Mouse (Mus musculus) forebrain, postnatal 0 days (tissue): ENCODE results near the gene Cpa2. TPM values are rescaled to one million over a fixed set of nuclear protein-coding genes. Genes with fewer than 3 reads are reported as not detected.

Experiments used
- ATAC-seq: fragments of 200-750 bp; cut with Nextera tagmentation; 2 replicates; pipeline ENCODE4 v1.8.0; 2017; ENCODE audit warnings: mild to moderate bottlenecking, moderate library complexity
- DNase-seq: peaks from one replicate; pipeline ENCODE4 v3.0.0-alpha.2; 2015
- H3K27ac ChIP-seq: fragments of 300-500 bp; sonication (generic); 2 replicates; pipeline ENCODE4 v1.5.1; 2014; ENCODE audit warnings: low read depth, mild to moderate bottlenecking, antibody characterized with exemption, low read length, moderate library complexity, mixed read lengths
- H3K27me3 ChIP-seq: fragments of 300-500 bp; sonication (generic); 2 replicates; pipeline ENCODE4 v1.6.1; 2014; ENCODE audit warnings: mild to moderate bottlenecking, low read length, mixed read lengths; ENCODE audit not compliant: insufficient read depth
- H3K36me3 ChIP-seq: fragments of 300-500 bp; sonication (generic); 2 replicates; pipeline ENCODE4 v1.6.1; 2014; ENCODE audit warnings: mild to moderate bottlenecking, moderate library complexity; ENCODE audit not compliant: insufficient read depth
- H3K4me1 ChIP-seq: fragments of 300-500 bp; sonication (generic); 2 replicates; pipeline ENCODE4 v1.6.1; 2014; ENCODE audit warnings: antibody characterized with exemption; ENCODE audit not compliant: insufficient read depth
- H3K4me2 ChIP-seq: fragments of 300-500 bp; sonication (generic); 2 replicates; pipeline ENCODE4 v1.6.1; 2014; ENCODE audit warnings: low read depth, mild to moderate bottlenecking, moderate library complexity
- H3K4me3 ChIP-seq: fragments of 300-500 bp; sonication (generic); 2 replicates; pipeline ENCODE4 v1.5.1; 2014; ENCODE audit warnings: low read depth, low read length, mixed read lengths
- H3K9ac ChIP-seq: fragments of 300-500 bp; sonication (generic); 2 replicates; pipeline ENCODE4 v1.6.1; 2014; ENCODE audit warnings: mild to moderate bottlenecking
- H3K9me3 ChIP-seq: fragments of 300-500 bp; sonication (generic); 2 replicates; pipeline ENCODE4 v1.6.1; 2016; ENCODE audit warnings: low read length
- CTCF ChIP-seq: sonication (generic); IDR thresholded peaks from 2 replicates; pipeline ENCODE4 v1.5.1; 2016; ENCODE audit warnings: antibody characterized with exemption, control low read depth, low read depth
- WGBS: fragments of 180-500 bp; shearing (Covaris S2); extraction: QIAGEN DNeasy Blood & Tissue Kit; methylation state at CpG from one replicate; pipeline ENCODE4 v1.1.7; 2014; 5-methylcytosine and 5-hydroxymethylcytosine counted together
- polyA plus RNA-seq: library from polyadenylated mRNA; unstranded; fragments of >200 nt; fragmentation: Nextera tagmentation; extraction: Ambion mirVana; gene quantifications from 2 replicates; pipeline ENCODE4 v1.2.1, GENCODE M21; 2015
- total RNA-seq: library from RNA; depleted of rRNA; stranded (reverse); fragments of >200 nt; gene quantifications from 2 replicates; pipeline ENCODE4 v1.2.3, GENCODE M21; 2014

The Cpa2 gene
- total and polyA plus RNA-seq, 2 experiments from 2014 or later: 10.0 to 16.6 TPM

DNA sequence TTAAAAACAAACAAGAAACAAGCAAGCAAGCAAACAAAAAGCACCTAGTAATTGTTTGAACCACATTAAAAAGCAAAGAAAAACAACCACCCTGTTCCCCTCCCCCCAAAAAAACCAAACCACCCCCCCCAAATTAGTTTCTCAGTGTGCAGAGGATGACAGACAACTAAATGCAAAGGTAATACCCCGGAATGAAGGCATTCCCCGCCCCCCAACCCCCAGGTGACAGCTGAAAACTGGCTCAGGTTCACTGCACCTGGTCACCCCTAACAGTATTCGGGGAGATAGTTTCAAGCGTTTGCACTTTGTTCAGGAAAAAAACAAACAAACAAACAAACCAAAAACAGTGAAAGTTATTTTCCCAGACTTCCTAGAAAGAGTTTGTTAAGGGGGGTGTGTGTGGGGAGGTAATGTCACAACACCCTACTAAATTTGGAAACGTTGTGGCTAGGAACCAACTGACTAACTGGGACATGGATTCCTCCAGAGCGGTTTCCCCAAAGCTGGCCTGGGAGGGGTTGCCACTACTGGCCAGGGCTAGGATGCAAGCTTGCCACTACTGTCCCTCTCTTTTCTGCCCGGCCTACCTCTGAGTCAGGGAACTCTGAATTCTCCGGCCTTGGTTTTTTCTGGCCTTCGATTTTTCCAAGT, 6.4 kb downstream of the Cpa2 start:
- Histone ChIP-seq H3K4me1 (peaks cover 36% of the 10 kb centered on the region), H3K9ac (no peak overlapping the region), H3K27ac (peak overlapping the region; percentile 88; the same call in 1 of the 2 replicates), H3K36me3 (no peaks in the 10 kb centered on the region), H3K27me3 (no peaks in the 10 kb centered on the region), H3K4me2 (peak overlapping the region; percentile 53), H3K9me3 (no peaks in the 10 kb centered on the region), H3K4me3 (peak overlapping the region; percentile 22; the same call in 1 of the 2 replicates)
- TF ChIP-seq CTCF: no peak
- WGBS: 20% methylated on average over 9 of the region's 9 CpGs
- DNase-seq: no peak
- ATAC-seq: no peak

DNA sequence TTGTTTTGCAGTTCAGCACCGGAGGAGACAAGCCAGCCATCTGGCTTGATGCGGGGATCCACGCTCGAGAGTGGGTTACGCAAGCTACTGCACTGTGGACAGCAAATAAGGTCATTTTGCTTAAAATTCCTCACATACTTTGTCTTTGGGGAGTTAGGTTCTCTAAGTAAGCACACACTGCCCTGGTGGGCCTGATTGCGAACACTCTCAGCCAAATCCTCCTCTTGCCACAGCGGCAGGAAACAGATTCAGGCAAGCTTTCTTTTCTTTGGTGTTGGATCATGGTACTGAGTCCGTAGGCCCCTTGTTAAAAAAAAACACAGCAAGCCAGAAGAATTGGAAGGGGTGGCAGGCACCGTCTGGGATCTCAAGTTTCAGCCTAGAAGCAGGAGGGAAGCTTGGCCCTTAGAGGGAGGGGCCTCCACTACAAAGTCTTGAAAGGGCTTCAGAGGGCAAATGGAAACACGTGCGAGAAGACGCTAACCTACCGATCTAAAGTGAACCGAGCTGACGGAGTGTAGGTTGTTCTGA, 7.9 kb downstream of the Cpa2 start:
- TF ChIP-seq CTCF: no peak
- H3K4me2 ChIP-seq: no peak overlapping the region
- peak overlapping the region; percentile 17; the same call in 1 of the 2 replicates for H3K27ac ChIP-seq
- no peak overlapping the region for H3K9ac ChIP-seq
- H3K27me3 ChIP-seq: no peaks in the 10 kb centered on the region
- peaks cover 39% of the 10 kb centered on the region for H3K4me1 ChIP-seq
- H3K9me3 ChIP-seq: no peaks in the 10 kb centered on the region
- H3K4me3 ChIP-seq: no peak overlapping the region
- ATAC-seq (no peak), DNase-seq (peak; percentile 50)
- WGBS: 17% methylated on average over 15 of the region's 15 CpGs
- H3K36me3 ChIP-seq: no peaks in the 10 kb centered on the region

DNA sequence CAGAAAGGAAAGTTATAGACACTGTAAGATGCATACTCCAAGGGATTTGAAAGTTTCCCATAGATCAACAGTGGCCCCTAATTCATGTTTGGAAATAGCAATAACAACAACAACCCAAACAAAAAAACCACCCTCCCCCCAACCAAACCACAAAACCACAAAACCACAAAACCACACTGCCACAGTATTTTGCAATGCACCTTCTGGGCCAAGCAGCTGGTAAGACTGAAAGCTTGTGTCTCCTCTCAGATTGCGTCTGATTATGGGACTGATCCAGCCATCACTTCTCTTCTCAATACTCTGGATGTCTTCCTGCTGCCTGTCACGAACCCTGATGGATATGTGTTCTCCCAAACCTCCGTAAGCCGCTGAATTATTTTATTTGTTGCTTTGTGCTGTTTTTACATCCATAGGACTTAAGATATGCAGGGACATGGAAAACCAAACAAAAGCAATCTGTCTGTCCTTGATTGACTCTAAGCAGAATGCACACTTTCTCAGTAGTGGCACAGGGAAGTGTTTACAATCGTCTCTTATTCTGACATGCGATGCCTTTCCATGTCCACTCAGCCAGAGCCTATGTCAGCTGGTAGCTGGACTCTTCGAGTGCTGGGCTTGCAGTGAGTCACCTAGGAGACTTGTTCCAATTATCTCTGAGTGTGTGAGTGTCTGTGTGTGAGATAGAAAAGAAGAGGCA, 9.3 kb downstream of the Cpa2 start:
- H3K27ac ChIP-seq: peak overlapping the region; percentile 84
- 45% methylated on average over 7 of the region's 7 CpGs for WGBS
- peaks cover 39% of the 10 kb centered on the region for H3K4me1 ChIP-seq
- TF ChIP-seq CTCF: no peak
- no peak overlapping the region for H3K9ac ChIP-seq
- no peaks in the 10 kb centered on the region for H3K36me3 ChIP-seq
- H3K4me2 ChIP-seq: no peak overlapping the region
- H3K9me3 ChIP-seq: no peaks in the 10 kb centered on the region
- H3K4me3 ChIP-seq: no peak overlapping the region
- ATAC-seq: no peak
- H3K27me3 ChIP-seq: no peaks in the 10 kb centered on the region
- no peak for DNase-seq

DNA sequence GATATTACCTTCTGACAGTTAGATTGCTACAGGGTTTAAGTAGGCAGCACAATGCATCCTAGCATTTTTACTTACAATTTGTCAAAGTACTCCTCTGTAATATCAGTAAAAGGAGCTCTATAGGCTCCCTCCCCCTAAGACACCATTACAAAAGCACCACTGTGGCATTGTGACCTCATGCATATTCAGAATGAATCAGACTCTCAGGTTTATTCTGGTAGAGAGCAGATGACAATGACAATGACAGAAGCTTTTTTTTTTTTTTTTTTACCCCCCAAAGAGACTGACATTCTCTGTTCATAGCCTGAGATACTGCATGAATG, 9.8 kb downstream of the Cpa2 start:
- TF ChIP-seq CTCF: no peak
- H3K9ac ChIP-seq: no peak overlapping the region
- DNase-seq (peak; percentile 52), ATAC-seq (peak; percentile 46; the same call in 1 of the 2 replicates)
- no peak overlapping the region for H3K4me3 ChIP-seq
- H3K36me3 ChIP-seq: no peaks in the 10 kb centered on the region
- no peaks in the 10 kb centered on the region for H3K9me3 ChIP-seq
- H3K27ac ChIP-seq: peak overlapping the region; percentile 84
- peaks cover 39% of the 10 kb centered on the region for H3K4me1 ChIP-seq
- no peaks in the 10 kb centered on the region for H3K27me3 ChIP-seq
- no peak overlapping the region; the same call in 1 of the 2 replicates for H3K4me2 ChIP-seq

DNA sequence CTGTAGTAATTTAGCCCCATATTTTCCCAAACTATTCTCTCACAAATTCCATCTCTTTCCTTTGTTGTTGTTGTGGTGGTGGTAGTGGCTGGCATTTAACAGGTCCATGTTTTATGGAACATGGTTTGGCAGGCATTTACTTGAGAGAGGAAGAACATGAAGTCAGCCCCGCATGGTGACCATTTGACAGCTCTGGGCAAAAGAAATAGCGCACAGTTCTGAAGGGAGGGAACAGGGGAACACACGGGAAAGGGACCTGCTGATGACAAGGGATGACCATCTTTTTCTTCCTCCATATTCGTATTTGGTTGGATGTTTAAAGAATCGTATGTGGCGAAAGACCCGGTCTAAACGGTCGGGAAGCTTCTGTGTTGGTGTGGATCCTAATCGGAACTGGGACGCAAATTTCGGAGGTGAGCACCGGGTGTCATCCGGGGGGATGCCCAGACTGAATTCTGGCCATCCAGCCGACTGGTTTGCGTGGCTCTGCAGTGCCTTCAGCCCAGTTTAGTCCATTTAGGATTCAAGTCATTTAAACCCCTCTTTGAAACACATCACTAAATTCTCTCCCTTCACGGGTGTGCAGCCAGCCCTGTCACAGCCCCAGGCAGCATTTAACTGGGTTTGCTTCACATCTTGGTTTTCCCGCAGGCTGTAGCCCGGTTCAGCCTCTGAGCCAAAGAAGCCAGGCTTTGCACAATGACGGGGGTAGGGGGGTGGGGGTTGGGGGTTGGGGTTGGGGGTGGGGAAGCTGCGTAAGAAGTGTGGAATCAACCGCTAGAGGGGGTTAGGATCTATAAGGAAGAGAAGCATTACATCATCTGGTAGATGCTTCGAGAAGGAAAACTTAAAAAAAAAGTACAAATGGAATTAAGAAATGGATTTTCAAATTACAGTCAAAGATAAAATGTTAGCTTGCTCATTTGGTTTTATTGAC, 10.5 kb downstream of the Cpa2 start:
- peak overlapping the region; percentile 64 for H3K9ac ChIP-seq
- no peaks in the 10 kb centered on the region for H3K27me3 ChIP-seq
- no peaks in the 10 kb centered on the region for H3K36me3 ChIP-seq
- peak overlapping the region; percentile 84 for H3K27ac ChIP-seq
- 14% methylated on average over 23 of the region's 23 CpGs for WGBS
- ATAC-seq: peak; percentile 87
- no peaks in the 10 kb centered on the region for H3K9me3 ChIP-seq
- H3K4me3 ChIP-seq: peak overlapping the region; percentile 29
- peaks cover 32% of the 10 kb centered on the region for H3K4me1 ChIP-seq
- peak; percentile 55 for TF ChIP-seq CTCF
- peak overlapping the region; percentile 64 for H3K4me2 ChIP-seq
- DNase-seq: peak; percentile 85

DNA sequence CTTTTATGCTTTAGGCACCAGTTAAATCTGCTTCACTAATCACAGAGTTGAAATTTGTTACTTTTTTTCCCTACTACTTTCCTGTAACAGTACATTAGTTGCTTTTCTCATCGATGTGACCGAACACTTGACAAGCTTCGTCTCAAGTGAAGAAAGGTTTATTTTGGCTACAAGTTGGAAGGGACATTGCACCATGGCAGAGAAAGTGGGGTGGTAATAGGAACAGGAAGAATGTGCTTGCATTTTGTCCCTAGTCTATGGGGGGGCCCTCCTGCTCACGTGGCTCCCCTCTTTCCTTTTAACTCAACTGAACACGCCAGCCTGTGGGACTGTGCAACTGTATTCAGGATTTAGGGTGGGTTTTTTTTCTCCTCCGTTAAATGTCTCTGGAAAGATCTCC, 11.2 kb downstream of the Cpa2 start:
- 28% methylated on average over 6 of the region's 6 CpGs for WGBS

More for the DNA sequence above, 11.2 kb downstream of the Cpa2 start:
- Histone ChIP-seq H3K27me3 (no peaks in the 10 kb centered on the region), H3K4me3 (no peak overlapping the region), H3K4me2 (0 out of 2 replicates have a peak overlapping the region, but pooled peaks have one; percentile 64), H3K27ac (peak overlapping the region; percentile 41; the same call in 1 of the 2 replicates), H3K36me3 (no peaks in the 10 kb centered on the region), H3K4me1 (peaks cover 31% of the 10 kb centered on the region), H3K9me3 (no peaks in the 10 kb centered on the region), H3K9ac (no peak overlapping the region)
- TF ChIP-seq CTCF: no peak
- DNase-seq (no peak), ATAC-seq (no peak)
